Mouse (Mus musculus): ENCODE data around the gene Sema4b. TPM values are rescaled to one million over a fixed set of nuclear protein-coding genes. Genes with fewer than 3 reads are reported as not detected.

Sema4b gene
- polyA plus RNA-seq, 2 experiments = 6.1 to 8.5 TPM

GRCm38 (mm10) chr7:80195146-80195545, 8.5 kb downstream of the Sema4b start:
- ATAC-seq (ENCODE audit: insufficient read depth) (peak; percentile 19), DNase-seq (ENCODE audit: low read depth in 3 of 3, low spot score in 3 of 3) (no peak)
- H3K4me3 ChIP-seq (ENCODE audit: insufficient read depth in 1 of 2, low read depth in 2 of 2, low read length in 2 of 2) = no peak overlapping the region
- H3K27me3 ChIP-seq (ENCODE audit: control insufficient read depth, insufficient read depth, low read length) = no peaks in the 10 kb centered on the region
- H3K4me2 ChIP-seq (ENCODE audit: low read depth) = peak overlapping the region; percentile 35
- no peaks in the 10 kb centered on the region for H3K36me3 ChIP-seq (replicated peaks; ENCODE audit: control insufficient read depth, insufficient read depth, low read depth)
- no peaks in the 10 kb centered on the region for H3K9me3 ChIP-seq (ENCODE audit: control insufficient read depth, low read length)
- peaks cover 65 to 69% of the 10 kb centered on the region in 2 experiments for H3K4me1 ChIP-seq (replicated peaks; ENCODE audit: control insufficient read depth in 2 of 2, insufficient read depth in 2 of 2, low read length in 1 of 2)
- H3K27ac ChIP-seq = peak overlapping the region; percentile 65
- TF ChIP-seq EP300 (IDR thresholded peaks at IDR 0.05; ENCODE audit: low read depth) (peak; percentile 69), CTCF (IDR thresholded peaks at IDR 0.05; ENCODE audit: low read depth) (no peak)
- H3K9ac ChIP-seq (replicated peaks) = peak overlapping the region; percentile 44
- WGBS (ENCODE audit: insufficient replicate concordance) = 38% methylated on average over 5 of the region's 5 CpGs

- peaks cover 71 to 74% of the 10 kb centered on the region in 2 experiments for H3K4me1 ChIP-seq (replicated peaks; ENCODE audit: control insufficient read depth in 2 of 2, insufficient read depth in 2 of 2, low read length in 1 of 2)
- DNase-seq (ENCODE audit: low read depth in 3 of 3, low spot score in 3 of 3) (no peak), ATAC-seq (ENCODE audit: insufficient read depth) (no peak)
- no peak for TF ChIP-seq EP300 (IDR thresholded peaks at IDR 0.05; ENCODE audit: low read depth)
- no peak for TF ChIP-seq CTCF (IDR thresholded peaks at IDR 0.05; ENCODE audit: low read depth)
- peak overlapping the region; percentile 44 for H3K9ac ChIP-seq (replicated peaks)
- no peaks in the 10 kb centered on the region for H3K27me3 ChIP-seq (ENCODE audit: control insufficient read depth, insufficient read depth, low read length)
- H3K9me3 ChIP-seq (ENCODE audit: control insufficient read depth, low read length) = no peaks in the 10 kb centered on the region
- peak overlapping the region; percentile 65 for H3K27ac ChIP-seq
- peak overlapping the region; percentile 35 for H3K4me2 ChIP-seq (ENCODE audit: low read depth)
- H3K4me3 ChIP-seq (ENCODE audit: insufficient read depth in 1 of 2, low read depth in 2 of 2, low read length in 2 of 2) = no peak overlapping the region
- 83% methylated on average over 10 of the region's 11 CpGs for WGBS (ENCODE audit: insufficient replicate concordance)
- no peaks in the 10 kb centered on the region; the same call in 1 of the 2 replicates for H3K36me3 ChIP-seq (replicated peaks; ENCODE audit: control insufficient read depth, insufficient read depth, low read depth)
These were observed 9.1 kb downstream of the Sema4b start for GRCm38 (mm10) chr7:80195576-80196263.

DNA sequence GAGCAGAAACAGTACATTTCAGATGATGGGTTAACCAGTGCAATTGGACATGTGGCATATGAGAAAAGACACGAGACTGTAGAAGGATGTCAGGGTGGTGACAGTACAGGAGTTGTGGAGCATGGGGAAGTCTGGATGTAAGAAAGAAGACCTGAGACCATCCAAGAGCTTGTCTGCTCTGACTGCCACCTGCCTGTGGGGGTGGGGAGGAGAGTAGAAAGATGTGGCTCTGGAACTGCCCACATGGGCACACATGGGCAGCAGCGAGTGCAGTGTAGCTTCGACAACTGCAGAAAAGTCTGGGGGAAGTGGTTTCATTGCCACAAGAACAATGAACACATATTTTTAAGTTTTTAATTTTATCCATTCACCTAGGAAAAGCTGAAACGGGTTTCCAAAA, 10.7 kb downstream of the Sema4b start:
- H3K4me3 ChIP-seq (ENCODE audit: insufficient read depth in 1 of 2, low read depth in 2 of 2, low read length in 2 of 2) = peak overlapping the region in 1 of 2 experiments; percentile 77; a peak in 2 of 4 replicates
- no peak for DNase-seq (ENCODE audit: low read depth in 3 of 3, low spot score in 3 of 3)
- H3K36me3 ChIP-seq (replicated peaks; ENCODE audit: control insufficient read depth, insufficient read depth, low read depth) = peaks cover 7% of the 10 kb centered on the region
- peak overlapping the region; percentile 83 for H3K27ac ChIP-seq
- no peaks in the 10 kb centered on the region for H3K27me3 ChIP-seq (ENCODE audit: control insufficient read depth, insufficient read depth, low read length)
- peak overlapping the region; percentile 95 for H3K9ac ChIP-seq (replicated peaks)
- H3K4me2 ChIP-seq (ENCODE audit: low read depth) = peak overlapping the region; percentile 87
- WGBS (ENCODE audit: insufficient replicate concordance) = 17% methylated on average over 4 of the region's 4 CpGs
- no peak for ATAC-seq (ENCODE audit: insufficient read depth)
- TF ChIP-seq CTCF (IDR thresholded peaks at IDR 0.05; ENCODE audit: low read depth) = peak; percentile 48
- 0 out of 2 replicates have a peak, but pooled peaks have one; percentile 12 for TF ChIP-seq EP300 (IDR thresholded peaks at IDR 0.05; ENCODE audit: low read depth)
- peaks cover 71 to 77% of the 10 kb centered on the region in 2 experiments for H3K4me1 ChIP-seq (replicated peaks; ENCODE audit: control insufficient read depth in 2 of 2, insufficient read depth in 2 of 2, low read length in 1 of 2)
- H3K9me3 ChIP-seq (ENCODE audit: control insufficient read depth, low read length) = no peaks in the 10 kb centered on the region

DNA sequence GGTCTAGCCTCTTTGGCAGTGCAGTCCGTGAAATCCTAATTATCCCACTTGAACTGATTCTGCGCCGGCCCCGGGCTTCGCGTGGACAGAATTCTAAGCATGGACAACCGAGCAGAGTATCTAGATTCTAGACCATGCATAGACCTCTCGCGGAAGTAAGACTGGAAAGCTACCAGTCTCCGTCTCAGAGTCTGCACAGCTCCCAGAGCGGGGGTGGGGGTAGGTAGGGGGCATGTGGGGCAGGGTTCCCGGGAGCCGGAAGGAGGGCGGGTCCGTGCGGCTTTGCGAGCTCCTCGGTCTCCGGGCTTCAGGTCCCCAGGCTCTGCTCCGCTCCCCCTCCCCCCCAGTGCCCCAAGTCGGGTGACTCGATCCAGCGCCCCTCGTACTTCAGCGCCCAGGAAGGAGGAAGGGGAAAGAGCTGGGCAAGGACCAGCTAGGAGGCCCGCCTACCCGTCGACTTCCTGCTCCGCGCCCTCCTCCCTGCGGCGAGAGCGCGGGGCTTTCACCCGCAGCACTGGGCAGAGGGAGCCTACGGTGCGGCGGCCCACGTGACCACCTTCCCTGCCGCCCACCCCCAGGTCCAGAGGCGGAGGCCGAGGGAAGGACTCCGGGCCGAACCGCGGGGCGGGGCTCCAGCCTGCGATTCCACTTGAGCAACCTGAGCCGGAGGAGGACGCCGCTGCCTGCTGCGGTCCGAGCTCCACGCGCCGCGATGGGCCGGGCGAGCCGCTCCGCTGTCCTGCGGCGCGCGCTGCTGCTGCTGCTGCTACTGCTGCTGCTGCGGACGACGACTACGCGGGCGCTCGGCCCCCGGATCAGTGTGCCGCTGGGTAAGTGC, 11.5 kb downstream of the Sema4b start:
- WGBS (ENCODE audit: insufficient replicate concordance) = under 1% methylated on average over 72 of the region's 74 CpGs
- peaks cover 72 to 79% of the 10 kb centered on the region in 2 experiments for H3K4me1 ChIP-seq (replicated peaks; ENCODE audit: control insufficient read depth in 2 of 2, insufficient read depth in 2 of 2, low read length in 1 of 2)
- peak overlapping the region; percentile 77 to 86 for H3K4me3 ChIP-seq (ENCODE audit: insufficient read depth in 1 of 2, low read depth in 2 of 2, low read length in 2 of 2)
- peak overlapping the region; percentile 83 for H3K27ac ChIP-seq
- no peak for TF ChIP-seq EP300 (IDR thresholded peaks at IDR 0.05; ENCODE audit: low read depth)
- TF ChIP-seq CTCF (IDR thresholded peaks at IDR 0.05; ENCODE audit: low read depth) = no peak
- ATAC-seq (ENCODE audit: insufficient read depth) (peak; percentile 77), DNase-seq (ENCODE audit: low read depth in 3 of 3, low spot score in 3 of 3) (peak in 1 of 3 experiments; percentile 67)
- H3K9ac ChIP-seq (replicated peaks) = peak overlapping the region; percentile 95
- no peaks in the 10 kb centered on the region for H3K9me3 ChIP-seq (ENCODE audit: control insufficient read depth, low read length)
- H3K4me2 ChIP-seq (ENCODE audit: low read depth) = peak overlapping the region; percentile 87
- H3K27me3 ChIP-seq (ENCODE audit: control insufficient read depth, insufficient read depth, low read length) = no peaks in the 10 kb centered on the region
- H3K36me3 ChIP-seq (replicated peaks; ENCODE audit: control insufficient read depth, insufficient read depth, low read depth) = peaks cover 7% of the 10 kb centered on the region

DNA sequence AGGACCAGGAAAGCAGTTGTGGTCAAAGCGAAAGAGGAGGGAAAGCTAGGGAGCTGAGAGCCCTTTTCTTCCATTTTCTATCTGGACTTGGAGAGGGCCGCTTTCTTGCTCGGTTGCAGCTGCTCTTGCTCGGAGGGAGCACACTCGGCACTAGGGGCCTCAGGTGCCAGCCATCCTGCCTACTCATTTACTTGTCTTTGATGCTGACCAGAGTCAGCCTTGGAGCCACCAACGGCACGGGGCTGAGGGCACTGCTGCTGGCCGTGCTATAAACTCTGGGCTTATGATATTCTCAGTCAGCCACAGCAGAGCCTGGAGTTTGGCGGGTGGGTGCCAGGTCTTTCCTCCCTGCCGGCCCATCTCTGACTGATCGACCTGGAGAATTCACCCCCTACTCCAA, 12.2 kb downstream of the Sema4b start:
- H3K9me3 ChIP-seq (ENCODE audit: control insufficient read depth, low read length) = no peaks in the 10 kb centered on the region
- under 1% methylated on average over 11 of the region's 11 CpGs for WGBS (ENCODE audit: insufficient replicate concordance)
- peaks cover 7% of the 10 kb centered on the region for H3K36me3 ChIP-seq (replicated peaks; ENCODE audit: control insufficient read depth, insufficient read depth, low read depth)
- ATAC-seq (ENCODE audit: insufficient read depth) (peak; percentile 24; the same call in 1 of the 2 replicates), DNase-seq (ENCODE audit: low read depth in 3 of 3, low spot score in 3 of 3) (no peak)
- H3K4me1 ChIP-seq (replicated peaks; ENCODE audit: control insufficient read depth in 2 of 2, insufficient read depth in 2 of 2, low read length in 1 of 2) = peaks cover 76 to 80% of the 10 kb centered on the region in 2 experiments
- H3K4me2 ChIP-seq (ENCODE audit: low read depth) = peak overlapping the region; percentile 87
- H3K4me3 ChIP-seq (ENCODE audit: insufficient read depth in 1 of 2, low read depth in 2 of 2, low read length in 2 of 2) = peak overlapping the region; percentile 77 to 86
- H3K9ac ChIP-seq (replicated peaks) = peak overlapping the region; percentile 95
- TF ChIP-seq CTCF (IDR thresholded peaks at IDR 0.05; ENCODE audit: low read depth) = no peak
- no peak for TF ChIP-seq EP300 (IDR thresholded peaks at IDR 0.05; ENCODE audit: low read depth)
- H3K27me3 ChIP-seq (ENCODE audit: control insufficient read depth, insufficient read depth, low read length) = no peaks in the 10 kb centered on the region
- H3K27ac ChIP-seq = peak overlapping the region; percentile 83

All from liver, embryonic 14.5 days (tissue).